Mouse (Mus musculus) ZHBTc4 (cell line): ENCODE measurements around the gene Fam210b.

Experiments used
- DNase-seq: peaks from one replicate; pipeline ENCODE4 v3.0.0-alpha.2; 2011; ENCODE audit warnings: low read depth, low spot score

The Fam210b gene

DNA sequence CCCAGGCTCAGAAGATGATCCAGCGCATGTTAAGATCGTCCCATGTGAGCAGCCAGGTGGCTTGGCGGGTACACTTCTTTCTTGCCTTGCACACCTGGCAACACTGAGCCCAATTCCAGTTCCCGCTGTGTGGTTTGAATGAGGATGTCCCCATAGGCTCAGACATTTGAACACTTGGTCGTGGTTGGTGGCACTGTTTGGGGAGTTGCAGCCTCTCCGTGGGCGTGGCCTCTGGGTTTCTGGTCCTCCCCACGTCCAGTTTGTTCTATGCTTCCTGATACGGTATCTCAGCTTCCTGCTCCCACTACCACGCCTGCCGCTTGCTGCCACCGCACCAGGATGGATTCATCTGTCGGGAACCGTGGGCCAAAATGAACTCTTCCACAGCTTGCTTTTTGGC is 4.4 kb downstream of the Fam210b start:
- peak; percentile 67 for DNase-seq

DNA sequence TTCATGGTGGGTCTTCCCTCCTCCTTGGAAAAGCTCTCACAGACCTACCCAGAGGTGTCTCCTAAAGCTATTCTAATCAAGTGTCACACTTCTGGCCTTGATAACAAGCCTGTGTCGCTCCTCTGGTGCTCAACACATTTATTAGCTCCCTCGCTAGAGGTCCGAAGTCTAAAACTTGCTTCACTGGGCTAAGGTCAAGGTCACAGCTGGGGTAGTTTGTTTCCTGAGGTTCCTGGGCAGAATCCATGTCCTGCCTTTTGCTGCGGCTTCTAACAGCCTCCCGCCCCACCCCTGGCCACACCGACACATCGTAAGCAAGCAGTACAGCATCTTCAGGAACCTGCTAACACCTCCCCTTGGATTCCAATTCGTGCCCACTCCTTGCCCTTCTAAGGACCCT is 5.4 kb downstream of the Fam210b start:
- no peak for DNase-seq

- no peak for DNase-seq
These were observed 7.9 kb downstream of the Fam210b start for GRCm38 (mm10) chr2:172353218-172353617.

GRCm38 (mm10) chr2:172354761-172355160 is 9.4 kb downstream of the Fam210b start:
- DNase-seq, result no peak

DNA sequence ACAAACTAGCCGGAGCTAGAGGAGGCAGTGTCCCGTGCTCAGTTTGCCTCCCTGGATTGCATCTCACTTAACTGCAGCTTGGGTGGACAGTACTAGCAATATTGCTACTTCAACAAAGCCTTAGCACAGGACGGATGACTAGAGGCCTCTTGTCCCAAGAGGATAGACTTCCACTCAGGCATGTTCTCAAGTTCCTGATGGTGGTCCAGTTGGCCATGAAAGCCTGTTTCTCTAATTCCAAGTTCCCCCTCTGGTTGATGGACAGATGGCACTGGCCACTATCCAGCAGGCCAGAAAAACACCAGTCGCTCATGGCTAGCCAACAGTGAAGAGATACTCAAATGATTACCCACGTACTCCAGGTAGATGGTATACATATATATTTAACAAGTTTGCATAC is 10.5 kb downstream of the Fam210b start:
- DNase-seq, result no peak

GRCm38 (mm10) chr2:172363176-172363575 is 17.8 kb downstream of the Fam210b start:
- no peak for DNase-seq

- DNase-seq, result peak; percentile 98
These were observed 25.3 kb downstream of the Fam210b start, which contains the start of the genes Aurka and Cstf1 for GRCm38 (mm10) chr2:172370411-172371223. TSS of gene Aurka (minus strand) at chr2:172370535. TSS of gene Cstf1 (plus strand) at chr2:172370681.

GRCm38 (mm10) chr2:172371258-172371657 is 25.9 kb downstream of the Fam210b start:
- no peak for DNase-seq

DNA sequence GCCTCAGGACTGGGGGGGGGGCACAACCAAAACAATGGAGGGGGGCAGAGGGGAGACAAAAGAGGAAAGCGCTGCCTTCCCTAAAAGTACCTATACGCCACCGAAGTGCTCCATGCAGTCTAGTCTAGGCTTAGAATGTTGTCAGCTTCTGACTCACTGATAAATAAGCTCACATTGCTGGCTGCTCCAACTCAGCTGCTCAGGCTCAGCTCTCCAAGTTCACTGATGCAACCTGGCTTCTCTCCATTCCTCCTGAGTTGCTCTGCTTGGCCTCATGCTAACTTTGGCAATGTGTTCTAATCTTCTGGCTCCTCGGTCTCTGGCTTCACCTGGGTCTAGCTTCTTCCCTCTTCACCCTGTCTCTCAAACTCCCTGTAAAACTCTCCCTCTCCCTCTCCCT is 31.2 kb downstream of the Fam210b start:
- no peak for DNase-seq

DNA sequence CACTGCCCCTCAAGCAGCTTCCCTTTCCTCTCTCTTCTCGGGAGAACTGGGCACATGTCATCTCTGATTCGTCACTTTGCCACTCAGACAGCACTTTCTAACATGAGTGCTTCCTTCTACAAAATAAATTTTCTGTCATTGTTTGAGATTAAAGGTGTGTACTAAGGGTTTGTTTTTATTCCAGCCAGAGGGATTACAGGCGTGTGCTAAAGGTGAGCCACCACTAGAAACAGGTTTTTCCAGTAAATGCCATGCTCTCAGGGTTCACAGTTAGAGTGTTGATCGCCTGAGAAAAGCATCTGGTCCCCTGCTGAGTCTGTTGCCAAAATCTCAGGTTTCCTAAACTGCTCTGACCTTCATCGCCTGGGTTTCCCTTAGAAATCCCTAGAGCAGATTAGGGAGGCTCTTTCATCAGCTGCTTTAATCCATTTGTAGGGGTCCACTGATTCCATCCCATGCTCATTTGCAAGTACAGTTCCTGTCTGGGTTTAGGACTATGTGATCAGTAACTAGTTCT is 31.7 kb downstream of the Fam210b start:
- peak; percentile 38 for DNase-seq

DNA sequence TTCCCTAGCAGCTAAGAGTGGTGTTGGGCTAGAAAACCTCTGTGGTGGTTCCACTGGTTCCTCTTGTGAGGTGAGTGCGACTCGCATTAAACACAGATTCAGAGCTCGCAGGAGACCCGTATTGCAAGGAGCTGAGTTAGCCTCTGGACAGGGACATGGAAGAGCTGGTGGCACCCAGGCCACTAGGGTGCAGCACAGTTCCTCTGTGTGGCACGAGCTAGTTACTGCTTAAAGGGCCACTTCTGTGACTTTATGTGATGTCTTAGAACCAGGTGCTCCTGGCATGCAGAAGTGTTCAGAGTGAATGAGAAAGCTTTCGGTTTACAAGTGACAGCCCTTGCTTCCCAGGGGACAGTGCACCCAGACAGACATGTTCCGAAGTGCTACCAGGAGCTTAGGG is 33.0 kb downstream of the Fam210b start:
- DNase-seq, result peak; percentile 59

DNA sequence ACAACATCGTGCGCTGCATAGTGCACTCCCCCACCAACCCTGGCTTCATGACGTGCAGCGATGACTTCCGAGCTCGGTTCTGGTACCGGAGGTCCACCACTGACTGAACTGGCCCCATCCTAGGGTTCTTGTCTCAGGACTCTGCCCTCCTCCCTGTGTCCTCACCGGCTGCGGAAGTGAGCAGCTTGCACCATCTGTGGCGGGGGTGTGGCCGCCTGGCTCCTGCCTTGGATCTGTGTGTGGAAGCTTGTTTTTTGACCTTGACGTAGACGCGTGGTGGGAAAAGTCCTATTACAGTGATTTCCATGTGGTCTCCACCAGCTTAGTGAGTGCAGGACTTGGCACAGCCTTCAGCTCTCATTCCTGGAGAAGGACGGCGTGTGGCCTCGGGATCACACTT is 35.1 kb downstream of the Fam210b start:
- DNase-seq, result peak; percentile 54

DNA sequence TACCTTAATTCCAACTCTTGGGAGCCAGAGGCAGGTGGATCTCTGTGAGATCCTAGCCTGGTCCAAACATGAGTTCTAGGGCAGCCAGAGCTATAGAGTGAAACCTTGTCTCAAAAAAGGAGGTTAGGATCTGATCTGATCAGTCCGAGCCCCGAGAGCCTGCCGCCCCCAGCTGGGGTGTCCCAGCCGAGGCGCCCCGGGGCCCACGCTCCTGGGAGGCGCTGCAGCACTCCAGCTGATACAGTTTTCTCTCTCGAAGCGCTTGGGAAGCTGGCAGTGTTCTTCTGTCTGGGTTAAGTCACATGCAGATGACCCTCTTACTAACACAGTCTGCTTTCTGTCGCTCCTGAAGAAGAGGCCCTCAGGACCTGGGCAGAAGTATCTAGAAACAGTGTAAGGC is 36.0 kb downstream of the Fam210b start:
- no peak for DNase-seq

GRCm38 (mm10) chr2:172381898-172382297 is 36.5 kb downstream of the Fam210b start:
- DNase-seq, result no peak

DNA sequence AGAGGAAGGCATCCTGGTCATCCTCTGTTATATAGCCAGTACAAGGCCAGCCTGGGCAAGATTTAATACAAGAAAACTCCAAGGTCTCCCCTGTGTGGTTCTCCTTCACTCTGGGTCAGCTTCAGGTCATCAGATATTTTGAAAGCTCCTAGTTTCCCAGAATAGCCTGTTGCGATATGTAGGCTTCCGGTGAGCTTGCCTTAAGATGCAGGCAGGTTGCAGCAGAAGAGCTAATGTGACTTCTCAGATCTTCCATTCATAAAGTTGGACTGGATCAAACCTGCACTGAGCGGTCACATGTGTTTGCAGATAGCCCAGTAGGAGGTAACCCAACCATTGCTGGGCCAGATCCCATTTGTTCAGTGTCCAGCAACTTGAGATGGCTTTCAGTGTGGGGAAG is 39.4 kb downstream of the Fam210b start:
- no peak for DNase-seq

DNA sequence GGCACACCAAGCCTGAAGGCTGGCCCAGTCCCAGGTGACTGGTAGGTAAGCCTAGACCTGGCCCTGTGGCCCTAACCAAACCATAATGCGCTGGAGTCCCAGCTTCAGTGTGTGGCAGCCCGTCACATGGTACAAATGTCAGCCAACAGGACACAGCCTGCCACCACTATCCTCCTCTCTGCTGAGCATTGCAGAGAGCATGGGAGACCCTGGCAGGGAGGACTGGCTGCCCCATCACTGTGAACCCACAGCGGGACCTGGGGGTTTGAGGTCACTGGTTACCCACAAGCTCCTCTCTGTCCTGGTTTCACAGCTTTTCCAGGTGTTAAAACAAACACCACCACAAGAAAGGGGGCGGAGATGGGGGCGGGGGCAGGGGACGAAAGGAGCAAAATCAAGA is 45.0 kb downstream of the Fam210b start:
- no peak for DNase-seq

- no peak for DNase-seq
These were observed 46.7 kb downstream of the Fam210b start for GRCm38 (mm10) chr2:172392041-172392521.

GRCm38 (mm10) chr2:172393391-172394051 is 48.2 kb downstream of the Fam210b start, which contains the start of gene Cass4:
TSS of gene Cass4 (plus strand) at chr2:172393794.
- DNase-seq, result peak; percentile 70

GRCm38 (mm10) chr2:172394052-172394392 is 48.7 kb downstream of the Fam210b start:
- DNase-seq, result no peak

DNA sequence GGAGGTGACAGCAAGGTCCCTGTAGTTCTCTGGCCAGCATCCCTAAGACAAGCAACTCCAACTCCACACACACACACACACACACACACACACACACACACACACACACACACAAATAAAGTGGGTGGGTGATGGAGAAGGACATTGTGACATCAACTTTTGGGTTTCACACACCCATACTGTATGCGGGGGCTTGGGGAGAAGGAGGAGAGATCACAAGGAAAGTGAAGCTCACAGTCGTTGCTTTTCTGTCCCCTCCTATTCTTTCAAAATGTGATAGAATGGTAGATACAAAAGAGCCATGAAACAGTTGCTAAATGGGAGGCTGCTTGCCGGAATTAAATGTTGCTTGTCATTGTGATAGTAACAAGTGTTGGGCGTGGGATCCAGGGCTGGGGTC is 49.3 kb downstream of the Fam210b start:
- no peak for DNase-seq

DNA sequence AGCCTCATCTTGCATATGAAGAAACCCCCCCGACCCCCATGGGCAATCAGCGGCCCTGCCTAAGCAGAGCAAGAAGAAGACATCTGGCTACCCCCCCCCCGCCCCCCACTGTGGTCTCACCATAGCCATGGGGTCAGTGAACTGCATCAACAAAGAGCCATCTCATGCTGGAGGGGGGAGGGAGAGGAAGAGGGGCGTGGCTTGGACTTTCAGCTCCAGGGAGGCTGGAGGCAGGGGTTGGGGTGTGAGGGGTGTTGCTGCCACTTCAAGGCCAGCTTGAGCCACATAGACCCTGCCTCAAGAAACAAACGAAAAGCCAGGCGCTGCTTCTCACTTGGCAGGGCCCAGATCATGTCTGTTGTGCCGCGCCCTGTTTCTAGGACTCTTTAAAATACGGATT is 50.6 kb downstream of the Fam210b start:
- DNase-seq, result no peak

GRCm38 (mm10) chr2:172399901-172400300 is 54.5 kb downstream of the Fam210b start:
- peak; percentile 41 for DNase-seq
